Mouse (Mus musculus): ENCODE data around the gene Gfi1b.

GRCm38 (mm10) chr2:28624870-28625269 lies 3.1 kb upstream of the Gfi1b start:
- TF ChIP-seq POLR2A (IDR thresholded peaks at IDR 0.05; ENCODE audit: insufficient read depth, low read depth, low read length) (no peak), CTCF (IDR thresholded peaks at IDR 0.05; ENCODE audit: insufficient read depth, low read depth, low read length) (no peak)

All from olfactory bulb, adult 2 months (tissue).